8 mouse cellular contexts compared by ENCODE assay signal in genomic region chr17:47795446-47795845, GRCm38 (mm10). TPM values are rescaled to one million over a fixed set of nuclear protein-coding genes. Genes with fewer than 3 reads are reported as not detected.
DNase-seq lines count a peak whose midpoint lies in the region; ATAC-seq and TF ChIP-seq lines count a peak whose summit lies in the region.

No protein-coding gene starts in this region.

- H3K4me2 ChIP-seq in intestine, postnatal 0 days (replicated peaks; ENCODE audit: low read depth) = no peak overlapping the region
- H3K4me2 ChIP-seq in lung, embryonic 14.5 days = no peak overlapping the region

- H3K27me3 ChIP-seq in intestine, postnatal 0 days (replicated peaks; ENCODE audit: control insufficient read depth, insufficient read depth, low read length) = no peaks in the 10 kb centered on the region
- H3K27me3 ChIP-seq in lung, embryonic 14.5 days (ENCODE audit: insufficient read depth, low read length) = no peaks in the 10 kb centered on the region
- H3K27me3 ChIP-seq in spleen, adult 2 months (ENCODE audit: control insufficient read depth, insufficient read depth, low read length) = no peaks in the 10 kb centered on the region

- H3K9me3 ChIP-seq in intestine, postnatal 0 days (ENCODE audit: control insufficient read depth) = no peaks in the 10 kb centered on the region
- no peaks in the 10 kb centered on the region for H3K9me3 ChIP-seq in lung, embryonic 14.5 days (ENCODE audit: low read depth, low read length)

- no peak for TF ChIP-seq POLR2A in spleen, adult 2 months (IDR thresholded peaks at IDR 0.05; ENCODE audit: low read depth, low read length)

- no peaks in the 10 kb centered on the region for H3K4me1 ChIP-seq in intestine, postnatal 0 days (replicated peaks; ENCODE audit: control insufficient read depth, insufficient read depth, low read length)
- no peaks in the 10 kb centered on the region for H3K4me1 ChIP-seq in lung, embryonic 14.5 days (ENCODE audit: insufficient read depth)
- no peaks in the 10 kb centered on the region; the same call in 1 of the 2 replicates for H3K4me1 ChIP-seq in spleen, adult 2 months (ENCODE audit: control insufficient read depth, insufficient read depth, insufficient read length)

- WGBS in intestine, postnatal 0 days = 48% methylated on average over 3 of the region's 3 CpGs
- 43% methylated on average over 3 of the region's 3 CpGs for WGBS in lung, embryonic 14.5 days
- WGBS in spleen, adult 2 months = 55% methylated on average over 3 of the region's 3 CpGs

- H3K27ac ChIP-seq in intestine, postnatal 0 days (ENCODE audit: low read depth, low read length) = no peak overlapping the region
- no peak overlapping the region for H3K27ac ChIP-seq in lung, embryonic 14.5 days (ENCODE audit: low read depth)
- H3K27ac ChIP-seq in spleen, adult 2 months (ENCODE audit: insufficient read depth, low read length) = no peak overlapping the region

- TF ChIP-seq CTCF in intestine, postnatal 0 days (IDR thresholded peaks at IDR 0.05; ENCODE audit: low read depth) = peak; percentile 85
- peak; percentile 80 for TF ChIP-seq CTCF in lung, embryonic 14.5 days (IDR thresholded peaks at IDR 0.05; ENCODE audit: low read depth)
- TF ChIP-seq CTCF in spleen, adult 2 months (IDR thresholded peaks at IDR 0.05; ENCODE audit: extremely low read depth, insufficient read depth, insufficient read length, insufficient replicate concordance) = peak; percentile 70; the same call in 1 of the 2 replicates

- no peak overlapping the region for H3K4me3 ChIP-seq in intestine, postnatal 0 days (ENCODE audit: low read depth, low read length)
- H3K4me3 ChIP-seq in lung, embryonic 14.5 days (ENCODE audit: low read depth, low read length) = no peak overlapping the region
- H3K4me3 ChIP-seq in spleen, adult 2 months (ENCODE audit: extremely low read depth, insufficient read depth, insufficient read length) = no peak overlapping the region

- no peak overlapping the region for H3K9ac ChIP-seq in intestine, postnatal 0 days (ENCODE audit: low read depth, low read length)
- no peak overlapping the region for H3K9ac ChIP-seq in lung, embryonic 14.5 days

- ATAC-seq in intestine, postnatal 0 days = no peak
- no peak; the same call in 1 of the 2 replicates for ATAC-seq in lung, embryonic 14.5 days (ENCODE audit: insufficient read depth)

- DNase-seq in cerebellum, adult 18-20 months = peak; percentile 53 to 58
- no peak for DNase-seq in cerebellum, adult 11-12 months
- peak; percentile 24 to 36 for DNase-seq in right cerebral cortex, adult 2 months (ENCODE audit: low spot score in 2 of 2)
- no peak for DNase-seq in right cerebral cortex, postnatal 25 days
- DNase-seq in embryo, embryonic 10.5 days (ENCODE audit: low spot score) = peak; percentile 80
- peak; percentile 74 for DNase-seq in lung, embryonic 14.5 days
- DNase-seq in spleen, adult 2 months (ENCODE audit: low read depth in 1 of 2, low spot score in 2 of 2) = peak; percentile 40 to 70

- peaks cover 11% of the 10 kb centered on the region; the same call in 1 of the 2 replicates for H3K36me3 ChIP-seq in intestine, postnatal 0 days (ENCODE audit: control insufficient read depth, insufficient read depth)
- H3K36me3 ChIP-seq in lung, embryonic 14.5 days (ENCODE audit: insufficient read depth) = no peaks in the 10 kb centered on the region
- peaks cover 6% of the 10 kb centered on the region for H3K36me3 ChIP-seq in spleen, adult 2 months (ENCODE audit: control insufficient read depth, insufficient read depth, low read length)

RNA-seq across cellular contexts. Expression of gene Mdfi, which starts 39.0 kb away (rescaled TPM):
- 1.7 and 2.1 TPM in 2 replicates for polyA plus RNA-seq in intestine, postnatal 0 days (2015; fragmentation: Nextera tagmentation; extraction: Ambion mirVana)
- 38.8 and 43.6 TPM in 2 replicates for polyA plus RNA-seq in lung, embryonic 14.5 days (2014; fragmentation: Nextera tagmentation; extraction: Ambion mirVana)
- polyA plus RNA-seq in spleen, adult 2 months (2012; rRNA removed) = 7.1 and 8.8 TPM in 2 replicates

RNA-seq across cellular contexts. Expression of gene Tfeb, which starts 58.6 kb away (rescaled TPM):
- polyA plus RNA-seq in intestine, postnatal 0 days (2015; fragmentation: Nextera tagmentation; extraction: Ambion mirVana) = 30.0 and 34.5 TPM in 2 replicates
- 7.6 and 9.3 TPM in 2 replicates for polyA plus RNA-seq in lung, embryonic 14.5 days (2014; fragmentation: Nextera tagmentation; extraction: Ambion mirVana)
- polyA plus RNA-seq in spleen, adult 2 months (2012; rRNA removed) = 110 and 131 TPM in 2 replicates

Comparison
In these comparisons a context has a peak if more than half of its experiments do, and no peak if none do; other contexts are left out.
1. DNase-seq: peak in cerebellum, adult 18-20 months (2 of 2), right cerebral cortex, adult 2 months (2 of 2), embryo, embryonic 10.5 days (single experiment), lung, embryonic 14.5 days (single experiment) and spleen, adult 2 months (2 of 2); none in cerebellum, adult 11-12 months (single experiment) and right cerebral cortex, postnatal 25 days (single experiment).
2. Peak in every context shown above with its lines, with median percentiles within 50 percentile points of each other: CTCF ChIP-seq.